21 mouse cellular contexts compared by ENCODE assay signal in the genomic region with DNA sequence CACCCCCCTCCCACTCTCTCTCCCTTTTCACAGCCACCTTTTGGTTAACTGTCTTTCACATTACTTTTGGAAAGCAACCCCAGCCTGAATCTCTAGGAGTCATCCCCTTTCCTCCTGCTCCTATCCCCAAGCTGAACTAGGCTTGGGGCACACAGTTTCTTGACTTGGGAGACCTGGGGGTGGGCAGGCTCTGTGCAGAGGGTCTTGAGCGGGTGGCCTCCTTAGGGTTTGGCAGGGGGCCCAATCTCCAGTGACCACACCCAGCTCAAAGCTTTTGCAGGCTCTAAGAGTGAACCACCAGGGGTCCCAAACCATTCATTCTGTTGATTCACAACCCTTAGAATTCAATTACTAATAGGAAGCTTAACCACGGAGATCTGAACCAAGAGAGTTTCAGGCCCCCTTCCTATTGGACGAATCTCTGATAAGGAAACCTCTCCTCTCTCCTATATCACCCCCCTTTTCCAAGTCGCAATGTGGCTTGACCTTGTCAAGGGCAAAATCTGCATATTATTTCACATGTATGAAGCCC. TPM values are rescaled to one million over a fixed set of nuclear protein-coding genes. Genes with fewer than 3 reads are reported as not detected.
A peak's percentile ranks its signal among the peaks of the same experiment; 100 is the strongest.
DNase-seq lines count a peak whose midpoint lies in the region; ATAC-seq and TF ChIP-seq lines count a peak whose summit lies in the region.
"Had no signal": no experiment of that assay in that cellular context is flagged by ENCODE, and none has a peak within 500 bp of the region (broad histone marks: within the 10 kb centered on the region; RNA-seq: fewer than 3 reads in every experiment).

No protein-coding gene starts in this region.

- H3K4me1 ChIP-seq in forebrain, embryonic 11.5 days (replicated peaks; ENCODE audit: control insufficient read depth, insufficient read depth, low read length), result 0 out of 2 replicates have a peak, but pooled peaks cover 3% of the 10 kb centered on the region
- H3K4me1 ChIP-seq in forebrain, postnatal 0 days (ENCODE audit: insufficient read depth), result no peaks in the 10 kb centered on the region
- peaks cover 40% of the 10 kb centered on the region for H3K4me1 ChIP-seq in kidney, embryonic 15.5 days
- H3K4me1 ChIP-seq in limb, embryonic 11.5 days (ENCODE audit: control insufficient read depth, insufficient read depth, low read length), result peaks cover 15% of the 10 kb centered on the region
- H3K4me1 ChIP-seq in neural tube, embryonic 15.5 days, result 0 out of 2 replicates have a peak, but pooled peaks cover 13% of the 10 kb centered on the region

- no peaks in the 10 kb centered on the region for H3K36me3 ChIP-seq in forebrain, embryonic 11.5 days (ENCODE audit: control insufficient read depth, insufficient read depth, low read length)
- no peaks in the 10 kb centered on the region for H3K36me3 ChIP-seq in forebrain, postnatal 0 days (ENCODE audit: insufficient read depth)
- H3K36me3 ChIP-seq in kidney, embryonic 15.5 days, result no peaks in the 10 kb centered on the region
- no peaks in the 10 kb centered on the region for H3K36me3 ChIP-seq in limb, embryonic 11.5 days (ENCODE audit: control insufficient read depth, insufficient read depth, low read length)
- no peaks in the 10 kb centered on the region for H3K36me3 ChIP-seq in neural tube, embryonic 15.5 days
- H3K36me3 ChIP-seq: embryonic facial prominence, embryonic 15.5 days; forebrain, embryonic 12.5 days; midbrain, embryonic 13.5 days had no signal

- H3K27ac ChIP-seq in forebrain, embryonic 11.5 days (ENCODE audit: low read depth, low read length), result no peak overlapping the region
- no peak overlapping the region for H3K27ac ChIP-seq in forebrain, postnatal 0 days (ENCODE audit: low read depth, low read length)
- H3K27ac ChIP-seq in kidney, embryonic 15.5 days, result peak overlapping the region; percentile 95
- H3K27ac ChIP-seq in limb, embryonic 11.5 days (replicated peaks; ENCODE audit: low read depth, low read length), result peak overlapping the region; percentile 99
- no peak overlapping the region for H3K27ac ChIP-seq in neural tube, embryonic 15.5 days (replicated peaks)
- H3K27ac ChIP-seq: embryonic facial prominence, embryonic 15.5 days; forebrain, embryonic 12.5 days; heart, adult 2 months; hindbrain, embryonic 14.5 days; midbrain, embryonic 13.5 days had no signal

- no peak for ATAC-seq in forebrain, embryonic 11.5 days (replicated peaks; ENCODE audit: low FRiP score)
- ATAC-seq in forebrain, postnatal 0 days, result no peak
- no peak for ATAC-seq in kidney, embryonic 15.5 days (replicated peaks; ENCODE audit: low FRiP score)
- no peak for ATAC-seq in limb, embryonic 11.5 days (ENCODE audit: insufficient number of reproducible peaks, low FRiP score, low TSS enrichment, low read depth)
- no peak for ATAC-seq in neural tube, embryonic 15.5 days (ENCODE audit: low FRiP score)
- ATAC-seq: midbrain, embryonic 13.5 days had no signal

- TF ChIP-seq CTCF in forebrain, postnatal 0 days (IDR thresholded peaks at IDR 0.05; ENCODE audit: low read depth), result no peak

- 4% methylated on average over 4 of the region's 4 CpGs for WGBS in forebrain, embryonic 11.5 days
- 6% methylated on average over 4 of the region's 4 CpGs for WGBS in forebrain, postnatal 0 days
- WGBS in kidney, embryonic 15.5 days, result 19% methylated on average over 4 of the region's 4 CpGs
- WGBS in limb, embryonic 11.5 days, result 2% methylated on average over 4 of the region's 4 CpGs
- WGBS in neural tube, embryonic 15.5 days, result 11% methylated on average over 4 of the region's 4 CpGs

- DNase-seq in forebrain, embryonic 11.5 days (ENCODE audit: low spot score), result peak; percentile 44
- no peak for DNase-seq in forebrain, postnatal 0 days
- DNase-seq in kidney, adult 9 months, result no peak
- no peak for DNase-seq in limb, embryonic 11.5 days (ENCODE audit: low spot score)
- DNase-seq in left cerebral cortex, adult 8-10 months (ENCODE audit: low spot score in 2 of 2), result no peak
- DNase-seq in adrenal gland, adult 2 months, result no peak
- DNase-seq: cerebellum, adult 11-12 months; heart, postnatal 10 days; liver; lung, embryonic 14.5 days had no signal

- H3K27me3 ChIP-seq in forebrain, embryonic 11.5 days (ENCODE audit: control insufficient read depth, insufficient read depth, low read length), result peaks cover 94% of the 10 kb centered on the region
- H3K27me3 ChIP-seq in forebrain, postnatal 0 days (ENCODE audit: insufficient read depth, low read length), result peaks cover 98% of the 10 kb centered on the region
- peaks cover 24% of the 10 kb centered on the region for H3K27me3 ChIP-seq in kidney, embryonic 15.5 days
- no peaks in the 10 kb centered on the region for H3K27me3 ChIP-seq in limb, embryonic 11.5 days (ENCODE audit: control insufficient read depth, insufficient read depth, low read length)
- H3K27me3 ChIP-seq in neural tube, embryonic 15.5 days (replicated peaks), result peaks cover 56% of the 10 kb centered on the region

- no peaks in the 10 kb centered on the region for H3K9me3 ChIP-seq in forebrain, embryonic 11.5 days (ENCODE audit: control insufficient read depth, low read length)
- H3K9me3 ChIP-seq in forebrain, postnatal 0 days (ENCODE audit: low read length), result no peaks in the 10 kb centered on the region
- no peaks in the 10 kb centered on the region for H3K9me3 ChIP-seq in kidney, embryonic 15.5 days (replicated peaks)
- H3K9me3 ChIP-seq in limb, embryonic 11.5 days (ENCODE audit: control insufficient read depth, low read length), result no peaks in the 10 kb centered on the region
- H3K9me3 ChIP-seq in neural tube, embryonic 15.5 days (replicated peaks), result no peaks in the 10 kb centered on the region
- H3K9me3 ChIP-seq: embryonic facial prominence, embryonic 15.5 days; forebrain, embryonic 12.5 days; midbrain, embryonic 13.5 days had no signal

- no peak overlapping the region for H3K4me2 ChIP-seq in forebrain, embryonic 11.5 days (ENCODE audit: low read depth, low read length, severe bottlenecking)
- no peak overlapping the region for H3K4me2 ChIP-seq in forebrain, postnatal 0 days (ENCODE audit: low read depth)
- peak overlapping the region; percentile 74 for H3K4me2 ChIP-seq in kidney, embryonic 15.5 days
- H3K4me2 ChIP-seq in limb, embryonic 11.5 days (ENCODE audit: low read depth, severe bottlenecking), result peak overlapping the region; percentile 83
- peak overlapping the region; percentile 50 for H3K4me2 ChIP-seq in neural tube, embryonic 15.5 days
- H3K4me2 ChIP-seq: embryonic facial prominence, embryonic 15.5 days; forebrain, embryonic 12.5 days; hindbrain, embryonic 14.5 days; lung, embryonic 14.5 days; midbrain, embryonic 13.5 days had no signal

- H3K9ac ChIP-seq in forebrain, embryonic 11.5 days (ENCODE audit: low read length), result no peak overlapping the region
- H3K9ac ChIP-seq in forebrain, postnatal 0 days, result no peak overlapping the region
- H3K9ac ChIP-seq in kidney, embryonic 15.5 days, result peak overlapping the region; percentile 81
- H3K9ac ChIP-seq in limb, embryonic 11.5 days (ENCODE audit: low read length), result peak overlapping the region; percentile 100
- H3K9ac ChIP-seq in neural tube, embryonic 15.5 days (replicated peaks), result no peak overlapping the region
- H3K9ac ChIP-seq: embryonic facial prominence, embryonic 15.5 days; forebrain, embryonic 12.5 days; hindbrain, embryonic 14.5 days; lung, embryonic 14.5 days; midbrain, embryonic 13.5 days had no signal

- H3K4me3 ChIP-seq in forebrain, embryonic 11.5 days (ENCODE audit: low read depth, low read length), result no peak overlapping the region
- no peak overlapping the region for H3K4me3 ChIP-seq in forebrain, postnatal 0 days (ENCODE audit: low read depth, low read length)
- H3K4me3 ChIP-seq in kidney, embryonic 15.5 days (replicated peaks), result peak overlapping the region; percentile 74
- H3K4me3 ChIP-seq in limb, embryonic 11.5 days (ENCODE audit: low read depth, low read length), result peak overlapping the region; percentile 99
- H3K4me3 ChIP-seq in neural tube, embryonic 15.5 days (replicated peaks), result peak overlapping the region; percentile 40; the same call in 1 of the 2 replicates
- H3K4me3 ChIP-seq: embryonic facial prominence, embryonic 15.5 days; forebrain, embryonic 12.5 days; heart, adult 2 months; midbrain, embryonic 13.5 days had no signal

RNA-seq across cellular contexts. Expression of gene Hoxa10, which starts 2.2 kb away (rescaled TPM):
- polyA plus RNA-seq in forebrain, embryonic 11.5 days (2014; fragmentation: Nextera tagmentation; extraction: Ambion mirVana), result not detected in 2 replicates
- total RNA-seq in forebrain, postnatal 0 days (2014; rRNA removed), result not detected in 2 replicates
- polyA plus RNA-seq in forebrain, postnatal 0 days (2015; fragmentation: Nextera tagmentation; extraction: Ambion mirVana), result not detected in 2 replicates
- polyA plus RNA-seq in kidney, embryonic 15.5 days (2015; fragmentation: Nextera tagmentation; extraction: Ambion mirVana), result 157 and 172 TPM in 2 replicates
- polyA plus RNA-seq in limb, embryonic 11.5 days (2014; fragmentation: Nextera tagmentation; extraction: Ambion mirVana), result 274 and 278 TPM in 2 replicates
- 48.9 and 69.7 TPM in 2 replicates for polyA plus RNA-seq in neural tube, embryonic 15.5 days (2015; fragmentation: Nextera tagmentation; extraction: Ambion mirVana)
- total RNA-seq in left cerebral cortex, adult 8-10 months (2022), result not detected
- not detected for total RNA-seq in adrenal gland, adult 2 months (2021)
- polyA plus RNA-seq in adrenal gland, adult 2 months (2012; rRNA removed), result 0.22 TPM in 1 of 2 replicates, not detected in the other
- total RNA-seq: heart, adult 2 months; heart, postnatal 10 days had no signal
- polyA plus RNA-seq: cortical plate, adult 2 months; embryonic facial prominence, embryonic 15.5 days; forebrain, embryonic 12.5 days; heart, adult 2 months; lung, embryonic 14.5 days; midbrain, embryonic 13.5 days; stomach, embryonic 14.5 days had no signal

RNA-seq across cellular contexts. Expression of gene Hoxa11, which starts 2.7 kb away (rescaled TPM):
- not detected in 2 replicates for polyA plus RNA-seq in forebrain, embryonic 11.5 days (2014; fragmentation: Nextera tagmentation; extraction: Ambion mirVana)
- not detected in 2 replicates for total RNA-seq in forebrain, postnatal 0 days (2014; rRNA removed)
- polyA plus RNA-seq in forebrain, postnatal 0 days (2015; fragmentation: Nextera tagmentation; extraction: Ambion mirVana), result not detected in 2 replicates
- polyA plus RNA-seq in kidney, embryonic 15.5 days (2015; fragmentation: Nextera tagmentation; extraction: Ambion mirVana), result 34.3 and 34.8 TPM in 2 replicates
- 66.3 and 78.0 TPM in 2 replicates for polyA plus RNA-seq in limb, embryonic 11.5 days (2014; fragmentation: Nextera tagmentation; extraction: Ambion mirVana)
- polyA plus RNA-seq in neural tube, embryonic 15.5 days (2015; fragmentation: Nextera tagmentation; extraction: Ambion mirVana), result 4.3 and 9.6 TPM in 2 replicates
- total RNA-seq in left cerebral cortex, adult 8-10 months (2022), result not detected
- total RNA-seq in adrenal gland, adult 2 months (2021), result not detected
- not detected in 2 replicates for polyA plus RNA-seq in adrenal gland, adult 2 months (2012; rRNA removed)
- total RNA-seq: adrenal gland, adult 18-20 months; heart, adult 2 months; heart, postnatal 10 days had no signal
- polyA plus RNA-seq: brain, embryonic 14.5 days; cortical plate, adult 2 months; embryonic facial prominence, embryonic 15.5 days; forebrain, embryonic 12.5 days; heart, adult 2 months; hindbrain, embryonic 14.5 days; lung, embryonic 14.5 days; midbrain, embryonic 13.5 days; stomach, embryonic 14.5 days had no signal

RNA-seq across cellular contexts. Expression of gene Hoxa9, which starts 12.0 kb away (rescaled TPM):
- polyA plus RNA-seq in forebrain, embryonic 11.5 days (2014; fragmentation: Nextera tagmentation; extraction: Ambion mirVana), result not detected in 2 replicates
- total RNA-seq in forebrain, postnatal 0 days (2014; rRNA removed), result not detected in 2 replicates
- not detected in 2 replicates for polyA plus RNA-seq in forebrain, postnatal 0 days (2015; fragmentation: Nextera tagmentation; extraction: Ambion mirVana)
- 53.4 and 65.1 TPM in 2 replicates for polyA plus RNA-seq in kidney, embryonic 15.5 days (2015; fragmentation: Nextera tagmentation; extraction: Ambion mirVana)
- polyA plus RNA-seq in limb, embryonic 11.5 days (2014; fragmentation: Nextera tagmentation; extraction: Ambion mirVana), result 86.7 and 90.5 TPM in 2 replicates
- polyA plus RNA-seq in neural tube, embryonic 15.5 days (2015; fragmentation: Nextera tagmentation; extraction: Ambion mirVana), result 64.3 and 77.5 TPM in 2 replicates
- total RNA-seq in left cerebral cortex, adult 8-10 months (2022), result not detected
- total RNA-seq in adrenal gland, adult 2 months (2021), result 1 to 10 TPM in 1 of 2 experiments, under 1 TPM in 1; 0.75 to 1.6 TPM
- polyA plus RNA-seq in adrenal gland, adult 2 months (2012; rRNA removed), result 1.7 and 3.8 TPM in 2 replicates
- total RNA-seq: heart, adult 2 months; heart, postnatal 10 days had no signal
- polyA plus RNA-seq: brain, embryonic 14.5 days; cortical plate, adult 2 months; forebrain, embryonic 12.5 days; lung, embryonic 14.5 days; midbrain, embryonic 13.5 days had no signal

RNA-seq across cellular contexts. Expression of gene Hoxa13, which starts 17.8 kb away (rescaled TPM):
- polyA plus RNA-seq in forebrain, embryonic 11.5 days (2014; fragmentation: Nextera tagmentation; extraction: Ambion mirVana), result not detected in 2 replicates
- not detected in 2 replicates for total RNA-seq in forebrain, postnatal 0 days (2014; rRNA removed)
- polyA plus RNA-seq in forebrain, postnatal 0 days (2015; fragmentation: Nextera tagmentation; extraction: Ambion mirVana), result not detected in 2 replicates
- polyA plus RNA-seq in kidney, embryonic 15.5 days (2015; fragmentation: Nextera tagmentation; extraction: Ambion mirVana), result 0.13 and 0.43 TPM in 2 replicates
- polyA plus RNA-seq in limb, embryonic 11.5 days (2014; fragmentation: Nextera tagmentation; extraction: Ambion mirVana), result 25.1 and 29.7 TPM in 2 replicates
- 0.08 and 0.26 TPM in 2 replicates for polyA plus RNA-seq in neural tube, embryonic 15.5 days (2015; fragmentation: Nextera tagmentation; extraction: Ambion mirVana)
- not detected for total RNA-seq in left cerebral cortex, adult 8-10 months (2022)
- total RNA-seq in adrenal gland, adult 2 months (2021), result not detected
- not detected in 2 replicates for polyA plus RNA-seq in adrenal gland, adult 2 months (2012; rRNA removed)
- total RNA-seq: adrenal gland, adult 18-20 months; heart, adult 2 months; heart, postnatal 10 days had no signal
- polyA plus RNA-seq: brain, embryonic 14.5 days; cortical plate, adult 2 months; forebrain, embryonic 12.5 days; heart, adult 2 months; hindbrain, embryonic 14.5 days; lung, embryonic 14.5 days; midbrain, embryonic 13.5 days; stomach, embryonic 14.5 days had no signal

RNA-seq across cellular contexts. Expression of gene Hoxa7, which starts 21.2 kb away (rescaled TPM):
- polyA plus RNA-seq in forebrain, embryonic 11.5 days (2014; fragmentation: Nextera tagmentation; extraction: Ambion mirVana), result not detected in 2 replicates
- total RNA-seq in forebrain, postnatal 0 days (2014; rRNA removed), result not detected in 2 replicates
- polyA plus RNA-seq in forebrain, postnatal 0 days (2015; fragmentation: Nextera tagmentation; extraction: Ambion mirVana), result not detected in 2 replicates
- polyA plus RNA-seq in kidney, embryonic 15.5 days (2015; fragmentation: Nextera tagmentation; extraction: Ambion mirVana), result 26.7 and 27.2 TPM in 2 replicates
- 14.7 and 16.2 TPM in 2 replicates for polyA plus RNA-seq in limb, embryonic 11.5 days (2014; fragmentation: Nextera tagmentation; extraction: Ambion mirVana)
- polyA plus RNA-seq in neural tube, embryonic 15.5 days (2015; fragmentation: Nextera tagmentation; extraction: Ambion mirVana), result 86.8 and 109 TPM in 2 replicates
- not detected for total RNA-seq in left cerebral cortex, adult 8-10 months (2022)
- 10 to 100 TPM; 15.3 to 30.3 TPM for total RNA-seq in adrenal gland, adult 2 months (2021)
- polyA plus RNA-seq in adrenal gland, adult 2 months (2012; rRNA removed), result 21.3 and 26.8 TPM in 2 replicates
- polyA plus RNA-seq: cortical plate, adult 2 months; embryonic facial prominence, embryonic 15.5 days; forebrain, embryonic 12.5 days; midbrain, embryonic 13.5 days had no signal

Comparison
In these comparisons a context has a peak if more than half of its experiments do, and no peak if none do; other contexts are left out.
1. H3K27ac ChIP-seq: peak in kidney, embryonic 15.5 days (single experiment) and limb, embryonic 11.5 days (single experiment); none in forebrain, embryonic 11.5 days (single experiment), forebrain, postnatal 0 days (single experiment) and neural tube, embryonic 15.5 days (single experiment).
2. H3K4me2 ChIP-seq: peak in kidney, embryonic 15.5 days (single experiment), limb, embryonic 11.5 days (single experiment) and neural tube, embryonic 15.5 days (single experiment); none in forebrain, embryonic 11.5 days (single experiment) and forebrain, postnatal 0 days (single experiment).
3. H3K4me3 ChIP-seq: peak in kidney, embryonic 15.5 days (single experiment), limb, embryonic 11.5 days (single experiment) and neural tube, embryonic 15.5 days (single experiment); none in forebrain, embryonic 11.5 days (single experiment) and forebrain, postnatal 0 days (single experiment).
4. H3K9ac ChIP-seq: peak in kidney, embryonic 15.5 days (single experiment) and limb, embryonic 11.5 days (single experiment); none in forebrain, embryonic 11.5 days (single experiment), forebrain, postnatal 0 days (single experiment) and neural tube, embryonic 15.5 days (single experiment).
5. RNA of gene Hoxa10, which starts 2.2 kb away (polyA plus RNA-seq): 274 to 278 TPM in limb, embryonic 11.5 days, 157 to 172 TPM in kidney, embryonic 15.5 days and 48.9 to 69.7 TPM in neural tube, embryonic 15.5 days; 0.22 TPM in adrenal gland, adult 2 months, not detected in forebrain, embryonic 11.5 days and not detected in forebrain, postnatal 0 days; every median in the first group is over 10 times any median in the second.
6. RNA of gene Hoxa9, which starts 12.0 kb away (polyA plus RNA-seq): 86.7 to 90.5 TPM in limb, embryonic 11.5 days, 64.3 to 77.5 TPM in neural tube, embryonic 15.5 days and 53.4 to 65.1 TPM in kidney, embryonic 15.5 days; 1.7 to 3.8 TPM in adrenal gland, adult 2 months, not detected in forebrain, embryonic 11.5 days and not detected in forebrain, postnatal 0 days; every median in the first group is over 10 times any median in the second.